Mouse (Mus musculus): Measurements from ENCODE around the gene Garnl3. TPM values are rescaled to one million over a fixed set of nuclear protein-coding genes. Genes with fewer than 3 reads are reported as not detected.

The Garnl3 gene
- total and polyA plus RNA-seq, 3 experiments: 0.55 to 2.6 TPM; not detected in 1

DNA sequence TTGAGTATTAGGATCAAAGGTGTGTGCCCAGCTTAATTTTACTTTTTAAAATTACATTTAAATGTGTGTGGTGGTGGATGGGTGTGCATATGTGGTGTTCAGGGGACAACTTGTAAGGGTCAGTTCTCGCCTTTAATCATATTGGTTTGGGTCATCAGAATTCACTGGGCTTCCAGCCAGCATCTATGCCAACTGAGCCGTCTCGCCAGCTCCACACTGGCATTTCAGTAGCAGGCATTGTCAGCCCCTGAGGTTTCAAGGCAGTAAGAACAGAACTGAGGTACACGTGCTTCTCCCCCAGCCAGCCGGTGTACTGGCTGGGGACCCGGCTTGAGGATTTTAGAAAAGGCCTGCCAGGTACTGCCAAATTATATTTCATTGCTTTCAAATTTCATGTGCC, 134.4 kb downstream of the Garnl3 start:
- no peak for ATAC-seq (ENCODE audit: extremely low read depth, insufficient number of reproducible peaks, low FRiP score, poor library complexity, severe bottlenecking)
- H3K4me1 ChIP-seq (ENCODE audit: insufficient read depth, low read depth, low read length): no peaks in the 10 kb centered on the region
- H3K36me3 ChIP-seq (replicated peaks): no peaks in the 10 kb centered on the region
- no peak for DNase-seq (ENCODE audit: low spot score)
- peaks cover 31% of the 10 kb centered on the region for H3K27me3 ChIP-seq (ENCODE audit: insufficient read depth, low read length)
- no peaks in the 10 kb centered on the region for H3K9me3 ChIP-seq (replicated peaks)
- TF ChIP-seq CTCF (IDR thresholded peaks at IDR 0.05; ENCODE audit: low read depth, low read length): no peak
- TF ChIP-seq POLR2AphosphoS5 (IDR thresholded peaks at IDR 0.05; ENCODE audit: insufficient replicate concordance, low read depth, low read length): no peak
- TF ChIP-seq GATA2 (IDR thresholded peaks at IDR 0.05; ENCODE audit: borderline replicate concordance, low read depth, low read length): no peak
- TF ChIP-seq TAL1 (conservative IDR thresholded peaks at IDR 0.05; ENCODE audit: low read depth, low read length): no peak
- no peak for TF ChIP-seq GATA1 (IDR thresholded peaks at IDR 0.05; ENCODE audit: borderline replicate concordance, low read length)
- H3K4me3 ChIP-seq (ENCODE audit: low read depth, low read length): no peak overlapping the region

GRCm38 (mm10) chr2:32992130-32992529, 139.3 kb downstream of the Garnl3 start:
- Histone ChIP-seq H3K36me3 (replicated peaks) (no peaks in the 10 kb centered on the region), H3K27me3 (ENCODE audit: insufficient read depth, low read length) (peaks cover 39% of the 10 kb centered on the region), H3K4me3 (ENCODE audit: low read depth, low read length) (no peak overlapping the region), H3K9me3 (replicated peaks) (no peaks in the 10 kb centered on the region), H3K4me1 (ENCODE audit: insufficient read depth, low read depth, low read length) (no peaks in the 10 kb centered on the region)
- ATAC-seq (ENCODE audit: extremely low read depth, insufficient number of reproducible peaks, low FRiP score, poor library complexity, severe bottlenecking) (no peak), DNase-seq (ENCODE audit: low spot score) (no peak)
- TF ChIP-seq GATA2 (IDR thresholded peaks at IDR 0.05; ENCODE audit: borderline replicate concordance, low read depth, low read length): no peak
- TF ChIP-seq GATA1 (IDR thresholded peaks at IDR 0.05; ENCODE audit: borderline replicate concordance, low read length): no peak
- no peak for TF ChIP-seq CTCF (IDR thresholded peaks at IDR 0.05; ENCODE audit: low read depth, low read length)
- no peak for TF ChIP-seq TAL1 (conservative IDR thresholded peaks at IDR 0.05; ENCODE audit: low read depth, low read length)
- no peak for TF ChIP-seq POLR2AphosphoS5 (IDR thresholded peaks at IDR 0.05; ENCODE audit: insufficient replicate concordance, low read depth, low read length)

GRCm38 (mm10) chr2:32990167-32990832, 141.2 kb downstream of the Garnl3 start:
- Histone ChIP-seq H3K4me1 (ENCODE audit: insufficient read depth, low read depth, low read length) (no peaks in the 10 kb centered on the region), H3K27me3 (ENCODE audit: insufficient read depth, low read length) (peaks cover 51% of the 10 kb centered on the region), H3K9me3 (replicated peaks) (no peaks in the 10 kb centered on the region), H3K36me3 (replicated peaks) (no peaks in the 10 kb centered on the region), H3K4me3 (ENCODE audit: low read depth, low read length) (no peak overlapping the region)
- no peak for ATAC-seq (ENCODE audit: extremely low read depth, insufficient number of reproducible peaks, low FRiP score, poor library complexity, severe bottlenecking)
- no peak for DNase-seq (ENCODE audit: low spot score)
- TF ChIP-seq TAL1 (conservative IDR thresholded peaks at IDR 0.05; ENCODE audit: low read depth, low read length) (no peak), GATA2 (IDR thresholded peaks at IDR 0.05; ENCODE audit: borderline replicate concordance, low read depth, low read length) (no peak)

DNA sequence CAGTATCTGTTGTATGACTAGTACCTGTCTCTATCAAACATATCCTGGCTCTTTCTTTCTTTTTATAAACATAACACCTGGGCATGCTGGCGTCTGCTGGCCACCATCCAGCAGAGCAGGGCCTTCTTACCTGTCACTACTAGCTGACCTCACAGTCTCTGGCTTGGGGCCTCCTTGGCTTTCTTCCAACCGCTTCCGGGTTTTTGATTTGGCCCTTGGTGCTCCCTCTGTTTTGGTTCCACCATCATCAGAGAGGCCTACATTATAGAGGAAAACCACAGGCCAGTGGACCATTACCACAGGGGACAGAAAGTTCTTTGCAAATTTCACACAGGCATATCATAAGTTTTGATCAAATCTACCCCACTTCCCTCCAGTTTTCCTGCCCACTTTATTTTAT, 142.1 kb downstream of the Garnl3 start:
- no peak for TF ChIP-seq GATA2 (IDR thresholded peaks at IDR 0.05; ENCODE audit: borderline replicate concordance, low read depth, low read length)
- no peak for TF ChIP-seq GATA1 (IDR thresholded peaks at IDR 0.05; ENCODE audit: borderline replicate concordance, low read length)
- TF ChIP-seq POLR2AphosphoS5 (IDR thresholded peaks at IDR 0.05; ENCODE audit: insufficient replicate concordance, low read depth, low read length): no peak
- no peak for TF ChIP-seq TAL1 (conservative IDR thresholded peaks at IDR 0.05; ENCODE audit: low read depth, low read length)
- TF ChIP-seq CTCF (IDR thresholded peaks at IDR 0.05; ENCODE audit: low read depth, low read length): no peak
- H3K4me1 ChIP-seq (ENCODE audit: insufficient read depth, low read depth, low read length): no peaks in the 10 kb centered on the region
- no peaks in the 10 kb centered on the region for H3K9me3 ChIP-seq (replicated peaks)
- no peaks in the 10 kb centered on the region for H3K36me3 ChIP-seq (replicated peaks)
- H3K27me3 ChIP-seq (ENCODE audit: insufficient read depth, low read length): peaks cover 45% of the 10 kb centered on the region
- DNase-seq (ENCODE audit: low spot score) (no peak), ATAC-seq (ENCODE audit: extremely low read depth, insufficient number of reproducible peaks, low FRiP score, poor library complexity, severe bottlenecking) (no peak)
- no peak overlapping the region for H3K4me3 ChIP-seq (ENCODE audit: low read depth, low read length)

GRCm38 (mm10) chr2:32985844-32986243, 145.6 kb downstream of the Garnl3 start:
- Histone ChIP-seq H3K9me3 (replicated peaks) (no peaks in the 10 kb centered on the region), H3K4me1 (ENCODE audit: insufficient read depth, low read depth, low read length) (peaks cover 20% of the 10 kb centered on the region), H3K27me3 (ENCODE audit: insufficient read depth, low read length) (peaks cover 28% of the 10 kb centered on the region), H3K4me3 (ENCODE audit: low read depth, low read length) (no peak overlapping the region), H3K36me3 (replicated peaks) (no peaks in the 10 kb centered on the region)
- ATAC-seq (ENCODE audit: extremely low read depth, insufficient number of reproducible peaks, low FRiP score, poor library complexity, severe bottlenecking) (no peak), DNase-seq (ENCODE audit: low spot score) (no peak)
- no peak for TF ChIP-seq POLR2AphosphoS5 (IDR thresholded peaks at IDR 0.05; ENCODE audit: insufficient replicate concordance, low read depth, low read length)
- no peak for TF ChIP-seq GATA1 (IDR thresholded peaks at IDR 0.05; ENCODE audit: borderline replicate concordance, low read length)
- TF ChIP-seq CTCF (IDR thresholded peaks at IDR 0.05; ENCODE audit: low read depth, low read length): no peak
- TF ChIP-seq TAL1 (conservative IDR thresholded peaks at IDR 0.05; ENCODE audit: low read depth, low read length): no peak
- no peak for TF ChIP-seq GATA2 (IDR thresholded peaks at IDR 0.05; ENCODE audit: borderline replicate concordance, low read depth, low read length)

- peaks cover 9% of the 10 kb centered on the region for H3K36me3 ChIP-seq (replicated peaks)
- H3K4me1 ChIP-seq (ENCODE audit: insufficient read depth, low read depth, low read length): peaks cover 36% of the 10 kb centered on the region
- no peaks in the 10 kb centered on the region for H3K9me3 ChIP-seq (replicated peaks)
- H3K4me3 ChIP-seq (ENCODE audit: low read depth, low read length): no peak overlapping the region
- TF ChIP-seq GATA1 (IDR thresholded peaks at IDR 0.05; ENCODE audit: borderline replicate concordance, low read length): no peak
- TF ChIP-seq GATA2 (IDR thresholded peaks at IDR 0.05; ENCODE audit: borderline replicate concordance, low read depth, low read length): no peak
- DNase-seq (ENCODE audit: low spot score) (no peak), ATAC-seq (ENCODE audit: extremely low read depth, insufficient number of reproducible peaks, low FRiP score, poor library complexity, severe bottlenecking) (no peak)
- H3K27me3 ChIP-seq (ENCODE audit: insufficient read depth, low read length): peaks cover 28% of the 10 kb centered on the region
Measured at GRCm38 (mm10) chr2:32983617-32984016, 147.8 kb downstream of the Garnl3 start.
